Mouse (Mus musculus) ES-E14 (cell line): ENCODE measurements around the gene Hist1h3g.

Experiments used
- HCFC1 ChIP-seq: IDR thresholded peaks from 2 replicates; pipeline ENCODE4 v1.6.1; 2012; ENCODE audit warnings: low read length, inconsistent platforms, borderline replicate concordance; ENCODE audit not compliant: insufficient read depth
- MAFK ChIP-seq: IDR thresholded peaks from 2 replicates; pipeline ENCODE4 v1.6.1; 2014; ENCODE audit warnings: mild to moderate bottlenecking, low read depth, low read length, inconsistent platforms; ENCODE audit not compliant: insufficient read depth

DNA sequence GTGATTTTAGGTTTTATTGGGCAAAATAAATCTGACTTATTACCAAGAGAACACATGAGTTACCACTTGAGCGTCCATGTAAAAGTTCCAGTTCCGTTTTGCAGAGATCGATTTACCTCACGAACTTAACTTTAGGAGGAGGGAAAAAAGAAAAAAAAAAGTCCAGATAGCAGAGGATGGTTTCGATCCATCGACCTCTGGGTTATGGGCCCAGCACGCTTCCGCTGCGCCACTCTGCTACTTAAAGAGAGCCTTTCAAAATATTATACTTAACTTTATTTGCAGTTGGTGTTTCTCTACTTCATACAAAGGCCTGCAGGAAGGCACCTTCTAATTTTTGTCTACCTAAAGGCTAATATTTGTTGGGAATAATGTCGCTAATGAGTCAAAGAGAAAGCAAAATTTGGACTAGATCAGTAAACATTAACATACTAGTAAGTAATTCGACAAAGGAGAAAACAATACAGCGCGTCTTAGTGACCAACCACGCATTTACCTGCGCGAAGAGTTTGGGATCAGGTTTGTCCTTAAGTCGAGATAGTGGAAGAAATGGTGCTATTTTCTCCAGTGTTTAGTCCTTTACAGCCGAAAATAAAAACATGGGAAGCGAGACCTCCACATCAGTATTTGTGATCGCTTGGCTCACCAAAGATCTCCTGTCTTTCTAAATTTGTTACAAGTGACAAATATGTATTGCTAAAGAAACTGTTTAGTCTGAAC, 4.9 kb upstream of the Hist1h3g start:
- TF ChIP-seq HCFC1: no peak
- TF ChIP-seq MAFK: peak; percentile 92
